Mouse (Mus musculus): Measurements from ENCODE around the gene Adgrf1.

GRCm38 (mm10) chr17:43241134-43241533 is 29.0 kb upstream of the Adgrf1 start:
- no peak for TF ChIP-seq CTCF (IDR thresholded peaks at IDR 0.05; ENCODE audit: borderline replicate concordance, extremely low read depth, insufficient read depth, insufficient read length)
- TF ChIP-seq POLR2A (IDR thresholded peaks at IDR 0.05; ENCODE audit: borderline replicate concordance, extremely low read depth, insufficient read depth, insufficient read length, poor library complexity, severe bottlenecking): no peak

Measured in brain, embryonic 14.5 days (tissue).